20 mouse cellular contexts compared by ENCODE assay signal in genomic region chr11:44185218-44185890, GRCm38 (mm10).
DNase-seq lines count a peak whose midpoint lies in the region; ATAC-seq lines count a peak whose summit lies in the region.
"Had no signal": no experiment of that assay in that cellular context is flagged by ENCODE, and none has a peak within 500 bp of the region (broad histone marks: within the 10 kb centered on the region; RNA-seq: fewer than 3 reads in every experiment).

No protein-coding gene starts in this region.

- H3K4me1 ChIP-seq in liver, embryonic 12.5 days: no peaks in the 10 kb centered on the region
- H3K4me1 ChIP-seq: limb, embryonic 15.5 days; midbrain, embryonic 10.5 days; neural tube, embryonic 13.5 days had no signal

- no peak for DNase-seq in frontal cortex, postnatal 25 days (ENCODE audit: low spot score in 2 of 2)
- peak; percentile 61 to 86 for DNase-seq in right cerebral cortex, postnatal 10 days (ENCODE audit: low spot score in 2 of 2)
- no peak for DNase-seq in right cerebral cortex, adult 18-20 months
- DNase-seq in layer of hippocampus, postnatal 14 days (ENCODE audit: low spot score in 2 of 2): peak; percentile 9 to 37
- no peak for DNase-seq in heart, postnatal 10 days
- no peak for DNase-seq in gastrocnemius, postnatal 25 days
- DNase-seq: cerebellum, adult 8-10 months; embryo, embryonic 11 days; gastrocnemius, postnatal 10 days; lung, postnatal 10 days; thymus, postnatal 4 days had no signal

- intact Hi-C loops in heart, postnatal 10 days (cut with DNase I): no loop called here

- no peaks in the 10 kb centered on the region for H3K36me3 ChIP-seq in liver, embryonic 12.5 days
- H3K36me3 ChIP-seq: limb, embryonic 15.5 days; midbrain, embryonic 10.5 days; neural tube, embryonic 13.5 days had no signal

- ATAC-seq in frontal cortex, adult (ENCODE audit: low TSS enrichment): peak; percentile 80; the same call in 1 of the 2 replicates
- ATAC-seq in liver, embryonic 12.5 days: no peak
- ATAC-seq: intestine, embryonic 16.5 days had no signal

- WGBS in liver, embryonic 12.5 days (ENCODE audit: insufficient replicate concordance): 70% methylated on average over 9 of the region's 9 CpGs

- no peak overlapping the region for H3K4me3 ChIP-seq in liver, embryonic 12.5 days
- H3K4me3 ChIP-seq: erythroblast, embryonic 14.5 days; layer of hippocampus, adult 2 months; limb, embryonic 15.5 days; midbrain, embryonic 10.5 days; neural tube, embryonic 13.5 days had no signal

- H3K4me2 ChIP-seq in liver, embryonic 12.5 days: no peak overlapping the region
- H3K4me2 ChIP-seq: hindbrain, embryonic 14.5 days; limb, embryonic 15.5 days; neural tube, embryonic 13.5 days had no signal

- no peak overlapping the region for H3K9ac ChIP-seq in liver, embryonic 12.5 days
- H3K9ac ChIP-seq: hindbrain, embryonic 14.5 days; limb, embryonic 15.5 days; neural tube, embryonic 13.5 days had no signal

- H3K27me3 ChIP-seq in liver, embryonic 12.5 days (replicated peaks): no peaks in the 10 kb centered on the region
- H3K27me3 ChIP-seq: limb, embryonic 15.5 days; neural tube, embryonic 13.5 days had no signal

- H3K9me3 ChIP-seq in liver, embryonic 12.5 days (replicated peaks): no peaks in the 10 kb centered on the region
- H3K9me3 ChIP-seq: limb, embryonic 15.5 days; midbrain, embryonic 10.5 days; neural tube, embryonic 13.5 days had no signal

- H3K27ac ChIP-seq in liver, embryonic 12.5 days: no peak overlapping the region
- H3K27ac ChIP-seq: hindbrain, embryonic 14.5 days; layer of hippocampus, adult 2 months; limb, embryonic 15.5 days; midbrain, embryonic 10.5 days; neural tube, embryonic 13.5 days had no signal

Comparison
In these comparisons a context has a peak if more than half of its experiments do, and no peak if none do; other contexts are left out.
1. DNase-seq: peak in right cerebral cortex, postnatal 10 days (2 of 2) and layer of hippocampus, postnatal 14 days (2 of 2); none in frontal cortex, postnatal 25 days (0 of 2), right cerebral cortex, adult 18-20 months (single experiment), heart, postnatal 10 days (0 of 2) and gastrocnemius, postnatal 25 days (single experiment).